ENCODE assay signal across 8 mouse cellular contexts in genomic region chr13:46006211-46007102, GRCm38 (mm10). TPM values are rescaled to one million over a fixed set of nuclear protein-coding genes. Genes with fewer than 3 reads are reported as not detected.
A peak's percentile ranks its signal among the peaks of the same experiment; 100 is the strongest.
DNase-seq lines count a peak whose midpoint lies in the region; ATAC-seq lines count a peak whose summit lies in the region.

No protein-coding gene starts in this region.

- H3K4me2 ChIP-seq in hindbrain, embryonic 13.5 days = peak overlapping the region; percentile 36
- peak overlapping the region; percentile 38 for H3K4me2 ChIP-seq in neural tube, embryonic 12.5 days (replicated peaks)

- no peak overlapping the region for H3K9ac ChIP-seq in hindbrain, embryonic 13.5 days
- H3K9ac ChIP-seq in neural tube, embryonic 12.5 days = no peak overlapping the region

- 8% methylated on average over 4 of the region's 4 CpGs for WGBS in hindbrain, embryonic 13.5 days
- WGBS in neural tube, embryonic 12.5 days = 11% methylated on average over 4 of the region's 4 CpGs

- H3K36me3 ChIP-seq in hindbrain, embryonic 13.5 days = no peaks in the 10 kb centered on the region
- no peaks in the 10 kb centered on the region for H3K36me3 ChIP-seq in neural tube, embryonic 12.5 days

- 0 out of 2 replicates have a peak, but pooled peaks cover 10% of the 10 kb centered on the region for H3K27me3 ChIP-seq in hindbrain, embryonic 13.5 days
- H3K27me3 ChIP-seq in neural tube, embryonic 12.5 days (replicated peaks) = no peaks in the 10 kb centered on the region; the same call in 1 of the 2 replicates

- H3K27ac ChIP-seq in hindbrain, embryonic 13.5 days = peak overlapping the region; percentile 76
- H3K27ac ChIP-seq in neural tube, embryonic 12.5 days = no peak overlapping the region

- H3K9me3 ChIP-seq in hindbrain, embryonic 13.5 days = no peaks in the 10 kb centered on the region
- H3K9me3 ChIP-seq in neural tube, embryonic 12.5 days = no peaks in the 10 kb centered on the region

- no peak overlapping the region for H3K4me3 ChIP-seq in hindbrain, embryonic 13.5 days
- H3K4me3 ChIP-seq in neural tube, embryonic 12.5 days = no peak overlapping the region

- DNase-seq in adrenal gland, adult 2 months = peak; percentile 70
- DNase-seq in adrenal gland, adult 18-20 months (ENCODE audit: low spot score in 2 of 2) = no peak
- peak; percentile 56 to 66 for DNase-seq in cerebellum, postnatal 25 days
- DNase-seq in frontal cortex, postnatal 36 days (ENCODE audit: low spot score in 2 of 2) = peak; percentile 44 to 54
- peak; percentile 28 to 79 for DNase-seq in left cerebral cortex, postnatal 25 days (ENCODE audit: low spot score in 2 of 2)

- peaks cover 36% of the 10 kb centered on the region for H3K4me1 ChIP-seq in hindbrain, embryonic 13.5 days (replicated peaks)
- H3K4me1 ChIP-seq in neural tube, embryonic 12.5 days = peaks cover 22% of the 10 kb centered on the region

- ATAC-seq in hindbrain, embryonic 13.5 days (ENCODE audit: low FRiP score) = peak; percentile 79
- ATAC-seq in neural tube, embryonic 12.5 days (ENCODE audit: low FRiP score, low read depth) = peak; percentile 83
- ATAC-seq in erythroid progenitor cell, adult 5-6 weeks (replicated peaks; ENCODE audit: low FRiP score, poor library complexity, severe bottlenecking) = no peak

- intact Hi-C loops in left cerebral cortex, postnatal 25 days (cut with DNase I) = no loop called here

RNA-seq across cellular contexts. Expression of gene Atxn1, which starts 41.6 kb away (rescaled TPM):
- 10 to 100 TPM; 42.0 to 43.5 TPM for total RNA-seq in adrenal gland, adult 2 months (2021)
- 21.1 and 27.3 TPM in 2 replicates for polyA plus RNA-seq in adrenal gland, adult 2 months (2012; rRNA removed)
- 10 to 100 TPM; 27.4 to 30.4 TPM for total RNA-seq in adrenal gland, adult 18-20 months (2021)
- polyA plus RNA-seq in hindbrain, embryonic 13.5 days (2015; fragmentation: Nextera tagmentation; extraction: Ambion mirVana) = 7.5 and 8.1 TPM in 2 replicates
- 100 to 1,000 TPM; 158 to 167 TPM for total RNA-seq in left cerebral cortex, postnatal 25 days (2021)
- polyA plus RNA-seq in neural tube, embryonic 12.5 days (2016; fragmentation: Nextera tagmentation; extraction: Ambion mirVana) = 3.4 and 4.2 TPM in 2 replicates
- 4.3 and 30.2 TPM in 2 replicates for total RNA-seq in erythroid progenitor cell, adult 5-6 weeks (2015; ENCODE audit: low replicate concordance)
- total RNA-seq in erythroid progenitor cell, adult 5-6 weeks (2017; ENCODE audit: low replicate concordance) = 3.6 and 7.2 TPM in 2 replicates

Comparison
In these comparisons a context has a peak if more than half of its experiments do, and no peak if none do; other contexts are left out.
1. DNase-seq: peak in adrenal gland, adult 2 months (single experiment), cerebellum, postnatal 25 days (2 of 2), frontal cortex, postnatal 36 days (2 of 2) and left cerebral cortex, postnatal 25 days (2 of 2); none in adrenal gland, adult 18-20 months (0 of 2).